Mouse (Mus musculus): ENCODE results near the gene Fam84b. TPM values are rescaled to one million over a fixed set of nuclear protein-coding genes. Genes with fewer than 3 reads are reported as not detected.

Gene Fam84b
- polyA plus RNA-seq, 1 experiment, result 17.3 TPM

- Histone ChIP-seq H3K27me3 (ENCODE audit: control insufficient read depth, insufficient read depth, low read length) (no peaks in the 10 kb centered on the region), H3K36me3 (ENCODE audit: control insufficient read depth, insufficient read depth, low read length) (no peaks in the 10 kb centered on the region), H3K4me1 (ENCODE audit: control insufficient read depth, insufficient read depth, insufficient read length, low read length) (peaks cover 7% of the 10 kb centered on the region; the same call in 1 of the 2 replicates), H3K27ac (ENCODE audit: insufficient read depth, low read depth, low read length) (no peak overlapping the region), H3K4me3 (ENCODE audit: low read depth, low read length) (no peak overlapping the region)
- TF ChIP-seq POLR2A (IDR thresholded peaks at IDR 0.05; ENCODE audit: low read depth, low read length) (no peak), CTCF (IDR thresholded peaks at IDR 0.05; ENCODE audit: extremely low read depth, insufficient read length, insufficient replicate concordance, low read depth, low read length) (no peak)
- 50% methylated on average over 3 of the region's 3 CpGs for WGBS
Observed at GRCm38 (mm10) chr15:60839539-60840295, 13.9 kb downstream of the Fam84b start.

GRCm38 (mm10) chr15:60838135-60838534, 15.4 kb downstream of the Fam84b start:
- 45% methylated on average over 8 of the region's 8 CpGs for WGBS
- Histone ChIP-seq H3K36me3 (ENCODE audit: control insufficient read depth, insufficient read depth, low read length) (no peaks in the 10 kb centered on the region), H3K4me1 (ENCODE audit: control insufficient read depth, insufficient read depth, insufficient read length, low read length) (peaks cover 9% of the 10 kb centered on the region; the same call in 1 of the 2 replicates), H3K27me3 (ENCODE audit: control insufficient read depth, insufficient read depth, low read length) (no peaks in the 10 kb centered on the region), H3K27ac (ENCODE audit: insufficient read depth, low read depth, low read length) (no peak overlapping the region), H3K4me3 (ENCODE audit: low read depth, low read length) (no peak overlapping the region)
- no peak for TF ChIP-seq CTCF (IDR thresholded peaks at IDR 0.05; ENCODE audit: extremely low read depth, insufficient read length, insufficient replicate concordance, low read depth, low read length)
- no peak for TF ChIP-seq POLR2A (IDR thresholded peaks at IDR 0.05; ENCODE audit: low read depth, low read length)

GRCm38 (mm10) chr15:60837719-60838118, 15.9 kb downstream of the Fam84b start:
- Histone ChIP-seq H3K27me3 (ENCODE audit: control insufficient read depth, insufficient read depth, low read length) (no peaks in the 10 kb centered on the region), H3K36me3 (ENCODE audit: control insufficient read depth, insufficient read depth, low read length) (no peaks in the 10 kb centered on the region), H3K27ac (ENCODE audit: insufficient read depth, low read depth, low read length) (no peak overlapping the region), H3K4me3 (ENCODE audit: low read depth, low read length) (no peak overlapping the region), H3K4me1 (ENCODE audit: control insufficient read depth, insufficient read depth, insufficient read length, low read length) (peaks cover 9% of the 10 kb centered on the region; the same call in 1 of the 2 replicates)
- no peak for TF ChIP-seq POLR2A (IDR thresholded peaks at IDR 0.05; ENCODE audit: low read depth, low read length)
- TF ChIP-seq CTCF (IDR thresholded peaks at IDR 0.05; ENCODE audit: extremely low read depth, insufficient read length, insufficient replicate concordance, low read depth, low read length), result no peak
- 90% methylated on average over 9 of the region's 9 CpGs for WGBS

GRCm38 (mm10) chr15:60836321-60836720, 17.3 kb downstream of the Fam84b start:
- WGBS, result 52% methylated on average over 4 of the region's 4 CpGs

GRCm38 (mm10) chr15:60834598-60835571, 18.7 kb downstream of the Fam84b start:
- no peak overlapping the region for H3K27ac ChIP-seq (ENCODE audit: insufficient read depth, low read depth, low read length)
- 54% methylated on average over 5 of the region's 5 CpGs for WGBS
- H3K4me3 ChIP-seq (ENCODE audit: low read depth, low read length), result no peak overlapping the region
- peaks cover 9% of the 10 kb centered on the region; the same call in 1 of the 2 replicates for H3K4me1 ChIP-seq (ENCODE audit: control insufficient read depth, insufficient read depth, insufficient read length, low read length)
- no peaks in the 10 kb centered on the region for H3K36me3 ChIP-seq (ENCODE audit: control insufficient read depth, insufficient read depth, low read length)
- no peaks in the 10 kb centered on the region for H3K27me3 ChIP-seq (ENCODE audit: control insufficient read depth, insufficient read depth, low read length)
- TF ChIP-seq POLR2A (IDR thresholded peaks at IDR 0.05; ENCODE audit: low read depth, low read length), result no peak
- no peak for TF ChIP-seq CTCF (IDR thresholded peaks at IDR 0.05; ENCODE audit: extremely low read depth, insufficient read length, insufficient replicate concordance, low read depth, low read length)

More at GRCm38 (mm10) chr15:60836321-60836720, 17.3 kb downstream of the Fam84b start:
- no peak overlapping the region for H3K27ac ChIP-seq (ENCODE audit: insufficient read depth, low read depth, low read length)
- H3K4me1 ChIP-seq (ENCODE audit: control insufficient read depth, insufficient read depth, insufficient read length, low read length), result peaks cover 9% of the 10 kb centered on the region; the same call in 1 of the 2 replicates
- TF ChIP-seq CTCF (IDR thresholded peaks at IDR 0.05; ENCODE audit: extremely low read depth, insufficient read length, insufficient replicate concordance, low read depth, low read length) (no peak), POLR2A (IDR thresholded peaks at IDR 0.05; ENCODE audit: low read depth, low read length) (no peak)
- H3K36me3 ChIP-seq (ENCODE audit: control insufficient read depth, insufficient read depth, low read length), result no peaks in the 10 kb centered on the region
- no peaks in the 10 kb centered on the region for H3K27me3 ChIP-seq (ENCODE audit: control insufficient read depth, insufficient read depth, low read length)
- no peak overlapping the region for H3K4me3 ChIP-seq (ENCODE audit: low read depth, low read length)

- peaks cover 9% of the 10 kb centered on the region; the same call in 1 of the 2 replicates for H3K4me1 ChIP-seq (ENCODE audit: control insufficient read depth, insufficient read depth, insufficient read length, low read length)
- no peaks in the 10 kb centered on the region for H3K36me3 ChIP-seq (ENCODE audit: control insufficient read depth, insufficient read depth, low read length)
- no peak overlapping the region for H3K4me3 ChIP-seq (ENCODE audit: low read depth, low read length)
- WGBS, result 49% methylated on average over 2 of the region's 2 CpGs
- no peak overlapping the region for H3K27ac ChIP-seq (ENCODE audit: insufficient read depth, low read depth, low read length)
- no peaks in the 10 kb centered on the region for H3K27me3 ChIP-seq (ENCODE audit: control insufficient read depth, insufficient read depth, low read length)
- no peak for TF ChIP-seq CTCF (IDR thresholded peaks at IDR 0.05; ENCODE audit: extremely low read depth, insufficient read length, insufficient replicate concordance, low read depth, low read length)
- no peak for TF ChIP-seq POLR2A (IDR thresholded peaks at IDR 0.05; ENCODE audit: low read depth, low read length)
Observed at GRCm38 (mm10) chr15:60833476-60834218, 19.9 kb downstream of the Fam84b start.
